Comparison of ENCODE assay signal across 1 mouse cellular context in the genomic region with DNA sequence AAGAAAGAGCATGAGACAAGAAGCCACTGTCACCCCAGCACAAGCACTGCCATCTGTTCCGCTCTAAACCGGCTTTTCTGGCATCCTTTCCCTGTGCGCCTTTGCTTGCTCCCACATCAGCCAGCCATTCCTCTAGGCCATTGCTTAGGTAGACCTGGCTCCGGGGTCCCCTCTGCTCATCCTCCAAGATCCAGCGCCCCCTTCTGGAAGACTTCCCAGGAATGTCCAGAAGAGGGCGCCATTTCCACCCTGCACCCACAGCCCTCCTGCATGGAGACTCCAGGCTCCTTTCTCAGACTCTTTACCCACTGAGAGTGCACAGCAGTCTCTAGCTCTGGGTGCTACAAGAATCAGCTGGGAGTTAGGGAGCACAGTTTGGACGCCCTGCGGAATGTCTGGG.
TF ChIP-seq lines count a peak whose summit lies in the region.

No protein-coding gene starts in this region.

TF ChIP-seq in CH12.LX, 34 proteins besides CTCF, POLR2A, EP300 and RAD21:
- TF ChIP-seq E2F4 (IDR thresholded peaks at IDR 0.05; ENCODE audit: insufficient replicate concordance, low read depth, low read length) (no peak), SMC3 (IDR thresholded peaks at IDR 0.05; ENCODE audit: low read depth, low read length) (peak; percentile 83), MAX (IDR thresholded peaks at IDR 0.05; ENCODE audit: low read length) (no peak), RCOR1 (conservative IDR thresholded peaks at IDR 0.05; ENCODE audit: low read depth, low read length) (no peak), ZMIZ1 (IDR thresholded peaks at IDR 0.05; ENCODE audit: low read depth, low read length) (no peak), USF2 (conservative IDR thresholded peaks at IDR 0.05; ENCODE audit: low read depth, low read length) (no peak)
